Mouse (Mus musculus): ENCODE data around the gene Mb21d2. TPM values are rescaled to one million over a fixed set of nuclear protein-coding genes. Genes with fewer than 3 reads are reported as not detected.

Mb21d2 gene
- polyA plus RNA-seq, 1 experiment from 2014 or later = 3.1 TPM

- no peak overlapping the region for H3K4me3 ChIP-seq (ENCODE audit: low read depth, low read length)
- no peak overlapping the region for H3K4me2 ChIP-seq (ENCODE audit: low read depth, low read length)
- no peaks in the 10 kb centered on the region for H3K27me3 ChIP-seq (ENCODE audit: insufficient read depth, low read length)
- 70% methylated on average over 12 of the region's 12 CpGs for WGBS (ENCODE audit: insufficient replicate concordance)
- no peaks in the 10 kb centered on the region for H3K9me3 ChIP-seq (ENCODE audit: low read length)
- no peak for ATAC-seq
- DNase-seq = no peak
- H3K4me1 ChIP-seq (ENCODE audit: insufficient read depth) = no peaks in the 10 kb centered on the region; the same call in 1 of the 2 replicates
- H3K9ac ChIP-seq (replicated peaks) = no peak overlapping the region
- TF ChIP-seq EP300 (IDR thresholded peaks at IDR 0.05; ENCODE audit: low read depth) (no peak), CTCF (IDR thresholded peaks at IDR 0.05; ENCODE audit: low read depth) (no peak)
- peaks cover 8% of the 10 kb centered on the region for H3K36me3 ChIP-seq (replicated peaks; ENCODE audit: insufficient read depth, low read length)
- H3K27ac ChIP-seq (ENCODE audit: low read depth) = no peak overlapping the region
These were observed 97.3 kb downstream of the Mb21d2 start for GRCm38 (mm10) chr16:28832085-28832635.

- Histone ChIP-seq H3K36me3 (replicated peaks; ENCODE audit: insufficient read depth, low read length) (peaks cover 9% of the 10 kb centered on the region), H3K4me1 (ENCODE audit: insufficient read depth) (no peaks in the 10 kb centered on the region; the same call in 1 of the 2 replicates), H3K9me3 (ENCODE audit: low read length) (no peaks in the 10 kb centered on the region), H3K27me3 (ENCODE audit: insufficient read depth, low read length) (no peaks in the 10 kb centered on the region), H3K4me2 (ENCODE audit: low read depth, low read length) (no peak overlapping the region), H3K27ac (ENCODE audit: low read depth) (no peak overlapping the region), H3K9ac (replicated peaks) (no peak overlapping the region), H3K4me3 (ENCODE audit: low read depth, low read length) (no peak overlapping the region)
- ATAC-seq (peak; percentile 97), DNase-seq (peak; percentile 33)
- no peak for TF ChIP-seq EP300 (IDR thresholded peaks at IDR 0.05; ENCODE audit: low read depth)
- TF ChIP-seq CTCF (IDR thresholded peaks at IDR 0.05; ENCODE audit: low read depth) = no peak
- 73% methylated on average over 10 of the region's 10 CpGs for WGBS (ENCODE audit: insufficient replicate concordance)
These were observed 100.1 kb downstream of the Mb21d2 start for GRCm38 (mm10) chr16:28829263-28829955.

- Histone ChIP-seq H3K4me3 (ENCODE audit: low read depth, low read length) (no peak overlapping the region), H3K4me1 (ENCODE audit: insufficient read depth) (no peaks in the 10 kb centered on the region), H3K27me3 (ENCODE audit: insufficient read depth, low read length) (no peaks in the 10 kb centered on the region), H3K27ac (ENCODE audit: low read depth) (no peak overlapping the region), H3K9me3 (ENCODE audit: low read length) (no peaks in the 10 kb centered on the region), H3K9ac (replicated peaks) (no peak overlapping the region), H3K36me3 (replicated peaks; ENCODE audit: insufficient read depth, low read length) (peaks cover 9% of the 10 kb centered on the region), H3K4me2 (ENCODE audit: low read depth, low read length) (no peak overlapping the region)
- no peak for ATAC-seq
- no peak for TF ChIP-seq EP300 (IDR thresholded peaks at IDR 0.05; ENCODE audit: low read depth)
- TF ChIP-seq CTCF (IDR thresholded peaks at IDR 0.05; ENCODE audit: low read depth) = no peak
- WGBS (ENCODE audit: insufficient replicate concordance) = 81% methylated on average over 8 of the region's 8 CpGs
- DNase-seq = no peak
These were observed 104.7 kb downstream of the Mb21d2 start for GRCm38 (mm10) chr16:28824781-28825180.

- WGBS (ENCODE audit: insufficient replicate concordance) = 73% methylated on average over 6 of the region's 6 CpGs
- Histone ChIP-seq H3K4me2 (ENCODE audit: low read depth, low read length) (no peak overlapping the region), H3K36me3 (replicated peaks; ENCODE audit: insufficient read depth, low read length) (no peaks in the 10 kb centered on the region), H3K4me3 (ENCODE audit: low read depth, low read length) (no peak overlapping the region), H3K27me3 (ENCODE audit: insufficient read depth, low read length) (no peaks in the 10 kb centered on the region), H3K9me3 (ENCODE audit: low read length) (no peaks in the 10 kb centered on the region), H3K4me1 (ENCODE audit: insufficient read depth) (no peaks in the 10 kb centered on the region), H3K9ac (replicated peaks) (no peak overlapping the region), H3K27ac (ENCODE audit: low read depth) (no peak overlapping the region)
- DNase-seq (no peak), ATAC-seq (no peak)
- TF ChIP-seq CTCF (IDR thresholded peaks at IDR 0.05; ENCODE audit: low read depth) = no peak
These were observed 107.7 kb downstream of the Mb21d2 start for GRCm38 (mm10) chr16:28821774-28822173.

GRCm38 (mm10) chr16:28818749-28819285 lies 110.7 kb downstream of the Mb21d2 start:
- Histone ChIP-seq H3K36me3 (replicated peaks; ENCODE audit: insufficient read depth, low read length) (no peaks in the 10 kb centered on the region), H3K4me1 (ENCODE audit: insufficient read depth) (no peaks in the 10 kb centered on the region), H3K4me2 (ENCODE audit: low read depth, low read length) (no peak overlapping the region), H3K27me3 (ENCODE audit: insufficient read depth, low read length) (no peaks in the 10 kb centered on the region), H3K27ac (ENCODE audit: low read depth) (no peak overlapping the region), H3K4me3 (ENCODE audit: low read depth, low read length) (no peak overlapping the region), H3K9me3 (ENCODE audit: low read length) (no peaks in the 10 kb centered on the region), H3K9ac (replicated peaks) (no peak overlapping the region)
- DNase-seq (no peak), ATAC-seq (no peak)
- WGBS (ENCODE audit: insufficient replicate concordance) = 55% methylated on average over 5 of the region's 5 CpGs
- TF ChIP-seq CTCF (IDR thresholded peaks at IDR 0.05; ENCODE audit: low read depth) = no peak
- TF ChIP-seq EP300 (IDR thresholded peaks at IDR 0.05; ENCODE audit: low read depth) = no peak

- Histone ChIP-seq H3K4me2 (ENCODE audit: low read depth, low read length) (no peak overlapping the region), H3K9ac (replicated peaks) (no peak overlapping the region), H3K27ac (ENCODE audit: low read depth) (no peak overlapping the region), H3K27me3 (ENCODE audit: insufficient read depth, low read length) (no peaks in the 10 kb centered on the region), H3K4me1 (ENCODE audit: insufficient read depth) (no peaks in the 10 kb centered on the region), H3K36me3 (replicated peaks; ENCODE audit: insufficient read depth, low read length) (no peaks in the 10 kb centered on the region), H3K9me3 (ENCODE audit: low read length) (no peaks in the 10 kb centered on the region), H3K4me3 (ENCODE audit: low read depth, low read length) (no peak overlapping the region)
- no peak for ATAC-seq
- no peak for TF ChIP-seq EP300 (IDR thresholded peaks at IDR 0.05; ENCODE audit: low read depth)
- TF ChIP-seq CTCF (IDR thresholded peaks at IDR 0.05; ENCODE audit: low read depth) = no peak
- no peak for DNase-seq
- 70% methylated on average over 1 of the region's 1 CpGs for WGBS (ENCODE audit: insufficient replicate concordance)
These were observed 116.2 kb downstream of the Mb21d2 start for GRCm38 (mm10) chr16:28813290-28813689.

All from liver, postnatal 0 days (tissue).